Mouse (Mus musculus) lung, embryonic 15.5 days (tissue): Measurements from ENCODE around the gene Pou6f2. TPM values are rescaled to one million over a fixed set of nuclear protein-coding genes. Genes with fewer than 3 reads are reported as not detected.

Experiments
- ATAC-seq: fragments of 200-750 bp; cut with Nextera tagmentation; 2 replicates; pipeline ENCODE4 v1.8.0; 2017; ENCODE audit warnings: moderate number of reproducible peaks, borderline replicate concordance; ENCODE audit not compliant: low FRiP score, low TSS enrichment; ENCODE audit errors: extremely low read depth
- H3K27ac ChIP-seq: fragments of 300-500 bp; sonication (generic); 2 replicates; pipeline ENCODE4 v1.5.1; 2015; ENCODE audit warnings: moderate library complexity, mild to moderate bottlenecking, inconsistent platforms
- H3K27me3 ChIP-seq: fragments of 300-500 bp; sonication (generic); 2 replicates; pipeline ENCODE4 v1.6.1; 2015; ENCODE audit warnings: inconsistent platforms
- H3K36me3 ChIP-seq: fragments of 300-500 bp; sonication (generic); 2 replicates; pipeline ENCODE4 v1.6.1; 2015; ENCODE audit warnings: inconsistent platforms
- H3K4me1 ChIP-seq: fragments of 300-500 bp; sonication (generic); 2 replicates; pipeline ENCODE4 v1.6.1; 2015; ENCODE audit warnings: inconsistent platforms
- H3K4me2 ChIP-seq: fragments of 300-500 bp; sonication (generic); 2 replicates; pipeline ENCODE4 v1.6.1; 2015; ENCODE audit warnings: inconsistent platforms, mild to moderate bottlenecking, moderate library complexity
- H3K4me3 ChIP-seq: fragments of 300-500 bp; sonication (generic); 2 replicates; pipeline ENCODE4 v1.5.1; 2015; ENCODE audit warnings: mild to moderate bottlenecking, inconsistent platforms
- H3K9ac ChIP-seq: fragments of 300-500 bp; sonication (generic); 2 replicates; pipeline ENCODE4 v1.6.1; 2015; ENCODE audit warnings: inconsistent platforms
- H3K9me3 ChIP-seq: fragments of 300-500 bp; sonication (generic); 2 replicates; pipeline ENCODE4 v1.6.1; 2016; ENCODE audit warnings: inconsistent platforms
- WGBS: fragments of 180-500 bp; shearing (Covaris S2); methylation state at CpG from one replicate; pipeline ENCODE4 v1.1.7; 2015; 5-methylcytosine and 5-hydroxymethylcytosine counted together
- polyA plus RNA-seq: library from polyadenylated mRNA; unstranded; fragments of >200 nt; fragmentation: Nextera tagmentation; extraction: Ambion mirVana; gene quantifications from 2 replicates; pipeline ENCODE4 v1.2.1, GENCODE M21; 2015

Gene Pou6f2
- polyA plus RNA-seq, 1 experiment from 2014 or later = 0.16 TPM

- Histone ChIP-seq H3K27ac (no peak overlapping the region), H3K27me3 (no peaks in the 10 kb centered on the region), H3K9me3 (no peaks in the 10 kb centered on the region), H3K36me3 (no peaks in the 10 kb centered on the region), H3K9ac (no peak overlapping the region), H3K4me1 (no peaks in the 10 kb centered on the region), H3K4me3 (no peak overlapping the region), H3K4me2 (no peak overlapping the region)
- 55% methylated on average over 7 of the region's 7 CpGs for WGBS
- no peak for ATAC-seq
These were observed 88.5 kb downstream of the Pou6f2 start for GRCm38 (mm10) chr13:18309024-18309423.

DNA sequence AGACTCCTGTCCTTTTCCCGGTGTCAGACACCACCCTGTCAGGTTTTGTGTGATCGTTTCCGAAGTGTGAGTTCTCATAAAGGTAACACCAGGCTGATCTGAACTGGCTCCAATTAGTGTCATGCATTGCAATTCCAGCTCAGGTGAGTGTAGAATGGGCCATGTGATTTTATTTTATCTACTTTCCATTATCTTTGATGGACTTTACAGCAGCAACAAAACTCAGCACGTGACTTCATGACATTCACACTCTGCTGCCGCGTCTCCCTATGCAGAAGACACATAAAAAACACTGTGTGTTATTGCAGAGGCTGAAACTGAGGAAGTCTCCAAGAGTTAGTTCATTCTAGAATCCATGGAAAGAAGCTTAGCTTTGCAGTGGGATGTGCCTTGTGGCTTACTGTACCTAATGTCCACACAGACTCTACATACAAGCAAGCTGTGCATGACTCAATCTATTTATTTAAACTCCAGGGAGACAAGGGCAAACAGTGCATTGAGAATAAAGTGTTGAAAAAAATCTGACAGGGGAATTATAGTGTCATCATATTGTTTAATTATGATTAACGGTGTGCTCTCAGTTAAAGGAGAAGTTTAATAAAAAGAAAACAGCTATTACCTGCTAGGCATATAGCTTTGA lies 90.9 kb downstream of the Pou6f2 start:
- Histone ChIP-seq H3K4me1 (no peaks in the 10 kb centered on the region), H3K9me3 (no peaks in the 10 kb centered on the region), H3K27me3 (no peaks in the 10 kb centered on the region), H3K4me2 (no peak overlapping the region), H3K27ac (no peak overlapping the region), H3K9ac (no peak overlapping the region), H3K4me3 (no peak overlapping the region), H3K36me3 (no peaks in the 10 kb centered on the region)
- no peak for ATAC-seq
- WGBS = 70% methylated on average over 7 of the region's 7 CpGs

- Histone ChIP-seq H3K4me1 (no peaks in the 10 kb centered on the region), H3K27me3 (no peaks in the 10 kb centered on the region), H3K9ac (no peak overlapping the region), H3K9me3 (no peaks in the 10 kb centered on the region), H3K36me3 (no peaks in the 10 kb centered on the region), H3K4me2 (no peak overlapping the region), H3K27ac (no peak overlapping the region), H3K4me3 (no peak overlapping the region)
- WGBS = 90% methylated on average over 1 of the region's 1 CpGs
- ATAC-seq = no peak
These were observed 97.5 kb downstream of the Pou6f2 start for GRCm38 (mm10) chr13:18299966-18300365.

DNA sequence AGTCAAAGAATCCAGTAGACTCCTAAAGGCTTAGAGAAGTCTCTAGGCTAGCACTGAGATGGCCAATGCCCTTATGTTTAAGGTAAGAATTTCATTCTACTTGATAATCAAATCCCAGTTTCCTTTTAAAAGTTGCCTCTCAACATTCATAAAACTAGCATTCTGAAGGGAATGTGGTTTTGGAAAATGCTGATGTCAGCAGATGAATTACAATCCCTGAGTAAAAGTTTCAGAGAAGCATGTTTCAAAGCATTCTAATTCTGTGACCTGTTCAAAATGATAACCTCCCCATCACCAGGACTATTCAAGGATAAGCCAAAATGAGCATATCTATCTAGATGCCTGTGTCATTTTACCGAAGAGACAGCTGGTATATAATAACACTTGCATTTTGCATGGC lies 104.0 kb downstream of the Pou6f2 start:
- Histone ChIP-seq H3K4me2 (no peak overlapping the region), H3K4me3 (no peak overlapping the region), H3K27me3 (no peaks in the 10 kb centered on the region), H3K36me3 (no peaks in the 10 kb centered on the region), H3K9me3 (no peaks in the 10 kb centered on the region), H3K4me1 (no peaks in the 10 kb centered on the region), H3K27ac (no peak overlapping the region), H3K9ac (no peak overlapping the region)
- no peak for ATAC-seq
- WGBS = 78% methylated on average over 1 of the region's 1 CpGs

- no peaks in the 10 kb centered on the region for H3K27me3 ChIP-seq
- WGBS = 54% methylated on average over 4 of the region's 4 CpGs
- H3K27ac ChIP-seq = no peak overlapping the region
- no peak overlapping the region for H3K4me2 ChIP-seq
- H3K9ac ChIP-seq = no peak overlapping the region
- H3K4me1 ChIP-seq = no peaks in the 10 kb centered on the region
- no peaks in the 10 kb centered on the region for H3K9me3 ChIP-seq
- no peak for ATAC-seq
- H3K36me3 ChIP-seq = no peaks in the 10 kb centered on the region
- H3K4me3 ChIP-seq = no peak overlapping the region
These were observed 107.1 kb downstream of the Pou6f2 start for GRCm38 (mm10) chr13:18290253-18290914.

DNA sequence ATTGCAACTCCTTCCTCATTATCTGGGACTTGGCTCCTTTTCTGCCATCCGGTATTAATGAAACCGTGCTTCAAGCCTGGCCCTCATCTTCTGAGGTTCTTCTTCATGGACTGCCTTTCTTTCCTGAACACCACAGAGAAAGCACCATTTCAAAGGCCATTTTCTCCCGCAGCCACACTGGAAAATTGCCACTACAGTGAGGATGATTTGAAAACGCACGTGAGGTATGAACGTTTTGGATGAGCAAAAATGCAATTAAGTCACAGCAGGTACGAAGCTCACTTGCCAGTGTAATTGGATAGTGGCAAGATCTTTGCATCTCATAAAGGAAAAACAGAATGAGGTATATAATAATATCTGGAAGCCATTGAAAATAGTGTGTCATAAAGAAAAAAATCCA lies 110.0 kb downstream of the Pou6f2 start:
- 65% methylated on average over 7 of the region's 7 CpGs for WGBS

GRCm38 (mm10) chr13:18282361-18282982 lies 115.0 kb downstream of the Pou6f2 start:
- no peaks in the 10 kb centered on the region for H3K9me3 ChIP-seq
- H3K4me3 ChIP-seq = no peak overlapping the region
- no peaks in the 10 kb centered on the region for H3K36me3 ChIP-seq
- no peak overlapping the region for H3K9ac ChIP-seq
- WGBS = 67% methylated on average over 5 of the region's 5 CpGs
- no peak overlapping the region for H3K4me2 ChIP-seq
- ATAC-seq = no peak
- no peak overlapping the region for H3K27ac ChIP-seq
- no peaks in the 10 kb centered on the region for H3K27me3 ChIP-seq
- H3K4me1 ChIP-seq = no peaks in the 10 kb centered on the region

More for the DNA sequence above, 110.0 kb downstream of the Pou6f2 start:
- H3K4me2 ChIP-seq = no peak overlapping the region
- no peak overlapping the region for H3K9ac ChIP-seq
- H3K27ac ChIP-seq = no peak overlapping the region
- no peaks in the 10 kb centered on the region for H3K4me1 ChIP-seq
- no peaks in the 10 kb centered on the region for H3K9me3 ChIP-seq
- no peaks in the 10 kb centered on the region for H3K36me3 ChIP-seq
- H3K4me3 ChIP-seq = no peak overlapping the region
- no peak for ATAC-seq
- H3K27me3 ChIP-seq = no peaks in the 10 kb centered on the region

- no peak for ATAC-seq
- Histone ChIP-seq H3K9ac (no peak overlapping the region), H3K27me3 (no peaks in the 10 kb centered on the region), H3K4me1 (no peaks in the 10 kb centered on the region), H3K4me2 (no peak overlapping the region), H3K9me3 (no peaks in the 10 kb centered on the region), H3K4me3 (no peak overlapping the region), H3K27ac (no peak overlapping the region), H3K36me3 (no peaks in the 10 kb centered on the region)
- WGBS = 64% methylated on average over 3 of the region's 3 CpGs
These were observed 116.4 kb downstream of the Pou6f2 start for GRCm38 (mm10) chr13:18281084-18281483.

DNA sequence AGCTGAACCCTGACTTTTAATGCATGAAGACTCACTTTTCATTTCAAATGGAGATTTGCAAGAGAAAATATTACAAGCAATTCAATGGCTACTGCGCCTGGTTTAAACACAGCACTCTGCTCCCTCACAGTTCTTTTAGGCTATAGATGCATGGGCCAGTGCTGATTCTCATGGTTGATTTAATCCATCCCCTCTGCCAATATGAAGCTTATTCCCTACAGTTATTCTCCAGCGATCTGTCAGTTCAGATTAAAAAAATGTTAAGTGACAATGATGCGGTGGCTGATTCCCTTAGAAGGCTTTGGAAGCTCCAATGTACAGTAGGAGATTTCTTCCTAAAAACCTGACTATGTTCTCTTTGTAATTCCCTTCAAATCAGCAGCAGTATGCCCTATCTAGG lies 144.4 kb downstream of the Pou6f2 start:
- Histone ChIP-seq H3K9me3 (no peaks in the 10 kb centered on the region), H3K4me3 (no peak overlapping the region), H3K36me3 (no peaks in the 10 kb centered on the region), H3K4me2 (no peak overlapping the region), H3K27ac (no peak overlapping the region), H3K27me3 (no peaks in the 10 kb centered on the region), H3K4me1 (no peaks in the 10 kb centered on the region), H3K9ac (no peak overlapping the region)
- WGBS = 88% methylated on average over 3 of the region's 3 CpGs
- ATAC-seq = no peak

- H3K9me3 ChIP-seq = no peaks in the 10 kb centered on the region
- H3K4me3 ChIP-seq = no peak overlapping the region
- H3K4me2 ChIP-seq = no peak overlapping the region
- H3K36me3 ChIP-seq = no peaks in the 10 kb centered on the region
- 8% methylated on average over 22 of the region's 22 CpGs for WGBS
- H3K4me1 ChIP-seq = no peaks in the 10 kb centered on the region
- H3K27ac ChIP-seq = no peak overlapping the region
- H3K27me3 ChIP-seq = no peaks in the 10 kb centered on the region
- no peak; the same call in 1 of the 2 replicates for ATAC-seq
- H3K9ac ChIP-seq = no peak overlapping the region
These were observed 178.8 kb downstream of the Pou6f2 start for GRCm38 (mm10) chr13:18218566-18219234.

DNA sequence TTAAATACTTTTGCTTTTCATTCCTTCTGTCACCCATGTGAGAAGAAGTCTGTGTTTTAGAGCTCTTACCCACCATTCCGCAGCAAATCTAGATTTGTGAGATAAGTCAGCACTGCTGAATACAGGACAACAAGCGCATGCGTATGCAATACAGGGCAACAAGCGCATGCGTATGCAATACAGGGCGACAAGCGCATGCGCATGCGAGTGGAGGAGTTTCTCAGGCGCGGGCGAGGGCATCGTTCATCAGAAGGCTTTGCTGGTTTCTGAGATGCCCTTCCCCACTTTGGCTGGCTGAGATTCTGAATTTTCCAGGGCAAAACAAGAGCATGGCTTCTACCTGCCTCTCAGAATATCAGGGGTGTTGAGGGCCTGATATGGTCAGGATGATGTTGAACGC lies 186.2 kb downstream of the Pou6f2 start:
- no peak overlapping the region for H3K4me2 ChIP-seq
- no peak for ATAC-seq
- no peaks in the 10 kb centered on the region for H3K36me3 ChIP-seq
- no peak overlapping the region for H3K9ac ChIP-seq
- H3K4me3 ChIP-seq = no peak overlapping the region
- WGBS = 91% methylated on average over 14 of the region's 14 CpGs
- H3K27me3 ChIP-seq = no peaks in the 10 kb centered on the region
- no peaks in the 10 kb centered on the region for H3K4me1 ChIP-seq
- H3K9me3 ChIP-seq = no peaks in the 10 kb centered on the region
- no peak overlapping the region for H3K27ac ChIP-seq
